Mouse (Mus musculus): ENCODE data around the gene Hapln2. TPM values are rescaled to one million over a fixed set of nuclear protein-coding genes. Genes with fewer than 3 reads are reported as not detected.

Gene Hapln2
- polyA plus RNA-seq, 1 experiment, result 0.68 TPM

- DNase-seq (ENCODE audit: low read depth), result peak; percentile 74
- no peak for TF ChIP-seq POLR2A (IDR thresholded peaks at IDR 0.05; ENCODE audit: borderline replicate concordance, extremely low read depth, insufficient read depth, insufficient read length, poor library complexity, severe bottlenecking)
- TF ChIP-seq CTCF (IDR thresholded peaks at IDR 0.05; ENCODE audit: borderline replicate concordance, extremely low read depth, insufficient read depth, insufficient read length), result peak; percentile 25; the same call in 1 of the 2 replicates
Observed at GRCm38 (mm10) chr3:88002291-88002976, 24.9 kb downstream of the Hapln2 start.

- DNase-seq (ENCODE audit: low read depth), result no peak
- TF ChIP-seq POLR2A (IDR thresholded peaks at IDR 0.05; ENCODE audit: borderline replicate concordance, extremely low read depth, insufficient read depth, insufficient read length, poor library complexity, severe bottlenecking), result no peak
- no peak for TF ChIP-seq CTCF (IDR thresholded peaks at IDR 0.05; ENCODE audit: borderline replicate concordance, extremely low read depth, insufficient read depth, insufficient read length)
Observed at GRCm38 (mm10) chr3:88000816-88001595, 26.4 kb downstream of the Hapln2 start.

- TF ChIP-seq POLR2A (IDR thresholded peaks at IDR 0.05; ENCODE audit: borderline replicate concordance, extremely low read depth, insufficient read depth, insufficient read length, poor library complexity, severe bottlenecking), result no peak
- TF ChIP-seq CTCF (IDR thresholded peaks at IDR 0.05; ENCODE audit: borderline replicate concordance, extremely low read depth, insufficient read depth, insufficient read length), result no peak
- DNase-seq (ENCODE audit: low read depth), result peak; percentile 72
Observed at GRCm38 (mm10) chr3:88000181-88000580, 27.2 kb downstream of the Hapln2 start, which contains the start of gene Bcan. TSS of gene Bcan (minus strand) at chr3:88000230.

GRCm38 (mm10) chr3:87999243-87999895 is 28.0 kb downstream of the Hapln2 start:
- DNase-seq (ENCODE audit: low read depth), result no peak
- TF ChIP-seq CTCF (IDR thresholded peaks at IDR 0.05; ENCODE audit: borderline replicate concordance, extremely low read depth, insufficient read depth, insufficient read length) (no peak), POLR2A (IDR thresholded peaks at IDR 0.05; ENCODE audit: borderline replicate concordance, extremely low read depth, insufficient read depth, insufficient read length, poor library complexity, severe bottlenecking) (no peak)

- peak; percentile 88 for DNase-seq (ENCODE audit: low read depth)
- TF ChIP-seq CTCF (IDR thresholded peaks at IDR 0.05; ENCODE audit: borderline replicate concordance, extremely low read depth, insufficient read depth, insufficient read length) (no peak), POLR2A (IDR thresholded peaks at IDR 0.05; ENCODE audit: borderline replicate concordance, extremely low read depth, insufficient read depth, insufficient read length, poor library complexity, severe bottlenecking) (no peak)
Observed at GRCm38 (mm10) chr3:87998747-87999146, 28.6 kb downstream of the Hapln2 start.

GRCm38 (mm10) chr3:87996971-87997614 is 30.3 kb downstream of the Hapln2 start:
- no peak for DNase-seq (ENCODE audit: low read depth)
- TF ChIP-seq CTCF (IDR thresholded peaks at IDR 0.05; ENCODE audit: borderline replicate concordance, extremely low read depth, insufficient read depth, insufficient read length), result no peak
- TF ChIP-seq POLR2A (IDR thresholded peaks at IDR 0.05; ENCODE audit: borderline replicate concordance, extremely low read depth, insufficient read depth, insufficient read length, poor library complexity, severe bottlenecking), result no peak

- DNase-seq (ENCODE audit: low read depth), result no peak
- TF ChIP-seq CTCF (IDR thresholded peaks at IDR 0.05; ENCODE audit: borderline replicate concordance, extremely low read depth, insufficient read depth, insufficient read length) (no peak), POLR2A (IDR thresholded peaks at IDR 0.05; ENCODE audit: borderline replicate concordance, extremely low read depth, insufficient read depth, insufficient read length, poor library complexity, severe bottlenecking) (no peak)
Observed at GRCm38 (mm10) chr3:87996401-87996800, 31.0 kb downstream of the Hapln2 start.

GRCm38 (mm10) chr3:87995331-87995730 is 32.1 kb downstream of the Hapln2 start:
- TF ChIP-seq POLR2A (IDR thresholded peaks at IDR 0.05; ENCODE audit: borderline replicate concordance, extremely low read depth, insufficient read depth, insufficient read length, poor library complexity, severe bottlenecking) (no peak), CTCF (IDR thresholded peaks at IDR 0.05; ENCODE audit: borderline replicate concordance, extremely low read depth, insufficient read depth, insufficient read length) (no peak)
- no peak for DNase-seq (ENCODE audit: low read depth)

GRCm38 (mm10) chr3:87993436-87993835 is 33.9 kb downstream of the Hapln2 start:
- TF ChIP-seq CTCF (IDR thresholded peaks at IDR 0.05; ENCODE audit: borderline replicate concordance, extremely low read depth, insufficient read depth, insufficient read length) (no peak), POLR2A (IDR thresholded peaks at IDR 0.05; ENCODE audit: borderline replicate concordance, extremely low read depth, insufficient read depth, insufficient read length, poor library complexity, severe bottlenecking) (no peak)
- DNase-seq (ENCODE audit: low read depth), result no peak

- TF ChIP-seq POLR2A (IDR thresholded peaks at IDR 0.05; ENCODE audit: borderline replicate concordance, extremely low read depth, insufficient read depth, insufficient read length, poor library complexity, severe bottlenecking) (no peak), CTCF (IDR thresholded peaks at IDR 0.05; ENCODE audit: borderline replicate concordance, extremely low read depth, insufficient read depth, insufficient read length) (no peak)
- no peak for DNase-seq (ENCODE audit: low read depth)
Observed at GRCm38 (mm10) chr3:87989935-87990334, 37.4 kb downstream of the Hapln2 start.

- TF ChIP-seq POLR2A (IDR thresholded peaks at IDR 0.05; ENCODE audit: borderline replicate concordance, extremely low read depth, insufficient read depth, insufficient read length, poor library complexity, severe bottlenecking), result no peak
- TF ChIP-seq CTCF (IDR thresholded peaks at IDR 0.05; ENCODE audit: borderline replicate concordance, extremely low read depth, insufficient read depth, insufficient read length), result peak; percentile 16; the same call in 1 of the 2 replicates
- peak; percentile 59 for DNase-seq (ENCODE audit: low read depth)
Observed at GRCm38 (mm10) chr3:87988068-87988467, 39.3 kb downstream of the Hapln2 start.

Data from brain, embryonic 14.5 days (tissue).